11 mouse cellular contexts compared by ENCODE assay signal in genomic region chrX:12123687-12124087, GRCm38 (mm10). TPM values are rescaled to one million over a fixed set of nuclear protein-coding genes. Genes with fewer than 3 reads are reported as not detected.
A peak's percentile ranks its signal among the peaks of the same experiment; 100 is the strongest.
DNase-seq lines count a peak whose midpoint lies in the region; ATAC-seq and TF ChIP-seq lines count a peak whose summit lies in the region.
"Had no signal": no experiment of that assay in that cellular context is flagged by ENCODE, and none has a peak within 500 bp of the region (broad histone marks: within the 10 kb centered on the region; RNA-seq: fewer than 3 reads in every experiment).

No protein-coding gene starts in this region.

- DNase-seq in heart, adult 8-10 months (ENCODE audit: low spot score): no peak
- DNase-seq in neural tube, embryonic 10.5 days (ENCODE audit: extremely low spot score, low spot score): peak; percentile 25
- no peak for DNase-seq in heart, postnatal 0 days (ENCODE audit: low spot score)
- DNase-seq in gastrocnemius, adult 8-10 months (ENCODE audit: low spot score in 2 of 2): no peak
- DNase-seq: right cerebral cortex, postnatal 25 days; thymus, postnatal 36 days had no signal

- TF ChIP-seq CTCF in heart, postnatal 0 days (IDR thresholded peaks at IDR 0.05; ENCODE audit: low read depth): no peak

- ATAC-seq in heart, embryonic 13.5 days (ENCODE audit: extremely low read depth, insufficient number of reproducible peaks, low FRiP score, low TSS enrichment): no peak
- no peak for ATAC-seq in neural tube, embryonic 15.5 days (ENCODE audit: low FRiP score)
- ATAC-seq in heart, postnatal 0 days (ENCODE audit: insufficient read depth, low read depth): no peak
- no peak for ATAC-seq in neural tube, embryonic 13.5 days (ENCODE audit: low read depth)
- no peak for ATAC-seq in inflammation-experienced regulatory T-cells, adult 6 months

- H3K4me2 ChIP-seq in heart, embryonic 13.5 days: peak overlapping the region; percentile 63
- H3K4me2 ChIP-seq in neural tube, embryonic 15.5 days: no peak overlapping the region
- peak overlapping the region; percentile 53 for H3K4me2 ChIP-seq in heart, postnatal 0 days (ENCODE audit: low read depth, low read length)
- peak overlapping the region; percentile 25 for H3K4me2 ChIP-seq in neural tube, embryonic 13.5 days

- no peak overlapping the region for H3K4me3 ChIP-seq in heart, embryonic 13.5 days
- H3K4me3 ChIP-seq in neural tube, embryonic 15.5 days (replicated peaks): no peak overlapping the region
- H3K4me3 ChIP-seq in heart, postnatal 0 days (ENCODE audit: low read depth, low read length): no peak overlapping the region
- H3K4me3 ChIP-seq in neural tube, embryonic 13.5 days: no peak overlapping the region

- peaks cover 36% of the 10 kb centered on the region for H3K4me1 ChIP-seq in heart, embryonic 13.5 days
- peaks cover 33% of the 10 kb centered on the region for H3K4me1 ChIP-seq in neural tube, embryonic 15.5 days
- H3K4me1 ChIP-seq in heart, postnatal 0 days (ENCODE audit: control insufficient read depth, insufficient read depth): peaks cover 12% of the 10 kb centered on the region; the same call in 1 of the 2 replicates
- H3K4me1 ChIP-seq in neural tube, embryonic 13.5 days (replicated peaks): peaks cover 51% of the 10 kb centered on the region

- peak overlapping the region; percentile 60 for H3K9ac ChIP-seq in heart, embryonic 13.5 days
- no peak overlapping the region for H3K9ac ChIP-seq in neural tube, embryonic 15.5 days (replicated peaks)
- H3K9ac ChIP-seq in heart, postnatal 0 days (replicated peaks; ENCODE audit: low read depth, low read length): no peak overlapping the region
- no peak overlapping the region for H3K9ac ChIP-seq in neural tube, embryonic 13.5 days

- H3K36me3 ChIP-seq in heart, embryonic 13.5 days: no peaks in the 10 kb centered on the region
- no peaks in the 10 kb centered on the region for H3K36me3 ChIP-seq in neural tube, embryonic 15.5 days
- H3K36me3 ChIP-seq in heart, postnatal 0 days (replicated peaks; ENCODE audit: control insufficient read depth, insufficient read depth, low read length): no peaks in the 10 kb centered on the region
- H3K36me3 ChIP-seq in neural tube, embryonic 13.5 days: no peaks in the 10 kb centered on the region
- H3K36me3 ChIP-seq: G1E had no signal

- no peaks in the 10 kb centered on the region for H3K9me3 ChIP-seq in heart, embryonic 13.5 days
- no peaks in the 10 kb centered on the region for H3K9me3 ChIP-seq in neural tube, embryonic 15.5 days (replicated peaks)
- H3K9me3 ChIP-seq in heart, postnatal 0 days (replicated peaks; ENCODE audit: control insufficient read depth, low read length): no peaks in the 10 kb centered on the region
- H3K9me3 ChIP-seq in neural tube, embryonic 13.5 days: no peaks in the 10 kb centered on the region
- H3K9me3 ChIP-seq: G1E had no signal

- no peak for TF ChIP-seq EP300 in heart, postnatal 0 days (IDR thresholded peaks at IDR 0.05; ENCODE audit: low read depth)

- WGBS in heart, embryonic 13.5 days: 10% methylated on average over 6 of the region's 6 CpGs
- 18% methylated on average over 6 of the region's 6 CpGs for WGBS in neural tube, embryonic 15.5 days
- WGBS in heart, postnatal 0 days: 13% methylated on average over 6 of the region's 6 CpGs
- WGBS in neural tube, embryonic 13.5 days: 2% methylated on average over 6 of the region's 6 CpGs

- H3K27ac ChIP-seq in heart, embryonic 13.5 days (replicated peaks): peak overlapping the region; percentile 89
- no peak overlapping the region for H3K27ac ChIP-seq in neural tube, embryonic 15.5 days (replicated peaks)
- H3K27ac ChIP-seq in heart, postnatal 0 days (ENCODE audit: low read depth): peak overlapping the region; percentile 18; the same call in 1 of the 2 replicates
- no peak overlapping the region for H3K27ac ChIP-seq in neural tube, embryonic 13.5 days (replicated peaks)

- H3K27me3 ChIP-seq in heart, embryonic 13.5 days (replicated peaks): peaks cover 57% of the 10 kb centered on the region
- H3K27me3 ChIP-seq in neural tube, embryonic 15.5 days (replicated peaks): peaks cover 34% of the 10 kb centered on the region
- H3K27me3 ChIP-seq in heart, postnatal 0 days (ENCODE audit: control insufficient read depth, insufficient read depth, low read length): 0 out of 2 replicates have a peak, but pooled peaks cover 2% of the 10 kb centered on the region
- H3K27me3 ChIP-seq in neural tube, embryonic 13.5 days: peaks cover 58% of the 10 kb centered on the region

RNA-seq across cellular contexts. Expression of gene Bcor, which starts 36.5 kb away (rescaled TPM):
- 14.2 and 14.5 TPM in 2 replicates for polyA plus RNA-seq in heart, embryonic 13.5 days (2015; fragmentation: Nextera tagmentation; extraction: Ambion mirVana)
- total RNA-seq in heart, adult 8-10 months (2022): 10 to 100 TPM; 18.7 to 23.4 (median 20.5) TPM
- polyA plus RNA-seq in neural tube, embryonic 15.5 days (2015; fragmentation: Nextera tagmentation; extraction: Ambion mirVana): 12.2 and 13.8 TPM in 2 replicates
- 25.7 and 35.5 TPM in 2 replicates for total RNA-seq in heart, postnatal 0 days (2014; rRNA removed; ENCODE audit: low replicate concordance)
- polyA plus RNA-seq in heart, postnatal 0 days (2015; fragmentation: Nextera tagmentation; extraction: Ambion mirVana): 8.9 and 10.1 TPM in 2 replicates
- 17.9 and 18.4 TPM in 2 replicates for polyA plus RNA-seq in neural tube, embryonic 13.5 days (2015; fragmentation: Nextera tagmentation; extraction: Ambion mirVana)
- 10 to 100 TPM; 15.1 to 28.3 (median 23.8) TPM for polyA plus RNA-seq in inflammation-experienced regulatory T-cells, adult 6 months (2017; shearing (Covaris generic))
- 10 to 100 TPM; 13.2 to 17.4 (median 14.1) TPM for total RNA-seq in gastrocnemius, adult 8-10 months (2022)

Comparison
In these comparisons a context has a peak if more than half of its experiments do, and no peak if none do; other contexts are left out.
1. H3K27ac ChIP-seq: peak in heart, embryonic 13.5 days (single experiment) and heart, postnatal 0 days (single experiment); none in neural tube, embryonic 15.5 days (single experiment) and neural tube, embryonic 13.5 days (single experiment).